Mouse (Mus musculus) left cerebral cortex, postnatal 25 days (tissue): ENCODE data around the gene Gltpd2. TPM values are rescaled to one million over a fixed set of nuclear protein-coding genes. Genes with fewer than 3 reads are reported as not detected.
"Not testable (repeated sequence)": the region's sequence is repeated elsewhere in the genome, so short reads cannot be mapped to it uniquely, and the experiment has no call there.

Experiments used
- DNase-seq, 2 experiments: peaks; one replicate each; pipeline ENCODE4 v3.0.0; 2022; ENCODE audit warnings: low spot score in 2 of 2, mixed read lengths in 1 of 2
- intact Hi-C: fragments of 180-260 bp; cut with DNase I; formaldehyde crosslinking; loops from one replicate; pipeline ENCODE4 v1.15.1; 2025
- total RNA-seq, 2 experiments: library from RNA; stranded (reverse); gene quantifications; 2 replicates each; pipeline ENCODE4 v1.2.3; 2021

Gltpd2 gene
- total RNA-seq, 2 experiments from 2014 or later: not detected

GRCm38 (mm10) chr11:70513520-70513919, 5.5 kb upstream of the Gltpd2 start:
- no peak for DNase-seq
- intact Hi-C loops: no loop called here

- intact Hi-C loops: no loop called here
- DNase-seq: no peak
These were observed 4.7 kb upstream of the Gltpd2 start, which contains the start of gene Vmo1 for GRCm38 (mm10) chr11:70514288-70514687. TSS of gene Vmo1 (minus strand) at chr11:70514616.

- intact Hi-C loops: loop anchor here (2.0 to 5.0 kb wide), 2 partner anchors 88 to 241 kb away; no protein-coding TSS in a partner anchor
- DNase-seq: peak in 1 of 2 experiments; percentile 39
These were observed 2.6 kb upstream of the Gltpd2 start for GRCm38 (mm10) chr11:70516352-70516751.

GRCm38 (mm10) chr11:70518436-70518835, 560 bp upstream of the Gltpd2 start:
- DNase-seq: no peak
- intact Hi-C loops: loop anchor here (5.0 kb wide), 1 partner anchor 239 kb away; no protein-coding TSS in a partner anchor

- DNase-seq: no peak
These were observed 1.3 kb downstream of the Gltpd2 start for GRCm38 (mm10) chr11:70520178-70520769.

GRCm38 (mm10) chr11:70523306-70523989, 4.5 kb downstream of the Gltpd2 start:
- intact Hi-C loops, DNase-seq: not testable (repeated sequence)

More at GRCm38 (mm10) chr11:70520178-70520769, 1.3 kb downstream of the Gltpd2 start:
- intact Hi-C loops: no loop called here

- no peak for DNase-seq
- intact Hi-C loops: loop anchor here (1.0 kb wide), 1 partner anchor 37 kb away; no protein-coding TSS in a partner anchor
These were observed 5.8 kb downstream of the Gltpd2 start for GRCm38 (mm10) chr11:70524782-70525181.

GRCm38 (mm10) chr11:70525184-70525678, 6.2 kb downstream of the Gltpd2 start, which contains the start of gene Psmb6:
TSS of gene Psmb6 (plus strand) at chr11:70525367.
- intact Hi-C loops: loop anchor here (1.0 kb wide), 1 partner anchor 36 kb away; no protein-coding TSS in a partner anchor
- peak; percentile 93 to 98 for DNase-seq

GRCm38 (mm10) chr11:70525726-70526125, 6.7 kb downstream of the Gltpd2 start:
- intact Hi-C loops: loop anchor here (1.0 kb wide), 1 partner anchor 36 kb away; no protein-coding TSS in a partner anchor
- DNase-seq: no peak

GRCm38 (mm10) chr11:70526211-70526610, 7.2 kb downstream of the Gltpd2 start:
- no peak for DNase-seq
- intact Hi-C loops: no loop called here

- intact Hi-C loops: no loop called here
- no peak for DNase-seq
These were observed 9.6 kb downstream of the Gltpd2 start for GRCm38 (mm10) chr11:70528610-70529009.

GRCm38 (mm10) chr11:70531065-70531464, 12.1 kb downstream of the Gltpd2 start:
- not testable (repeated sequence) for DNase-seq

GRCm38 (mm10) chr11:70532839-70533238, 13.8 kb downstream of the Gltpd2 start, which contains the start of gene Gm40193:
TSS of gene Gm40193 (minus strand) at chr11:70532939.
- no peak for DNase-seq
- intact Hi-C loops: no loop called here

More at GRCm38 (mm10) chr11:70531065-70531464, 12.1 kb downstream of the Gltpd2 start:
- intact Hi-C loops: not testable (repeated sequence)

GRCm38 (mm10) chr11:70539423-70539822, 20.4 kb downstream of the Gltpd2 start:
- intact Hi-C loops: no loop called here
- no peak for DNase-seq

- intact Hi-C loops: loop anchor here (1.0 kb wide), 1 partner anchor 22 kb away; the partner anchor contains the start of gene Mink1
- peak; percentile 76 to 77 for DNase-seq
These were observed 21.0 kb downstream of the Gltpd2 start, which contains the start of gene Pld2 for GRCm38 (mm10) chr11:70539877-70540587. TSS of gene Pld2 (plus strand) at chr11:70540064.

- DNase-seq: no peak
- intact Hi-C loops: loop anchor here (1.0 kb wide), 1 partner anchor 21 kb away; the partner anchor contains the start of gene Mink1
These were observed 21.9 kb downstream of the Gltpd2 start for GRCm38 (mm10) chr11:70540928-70541327.

GRCm38 (mm10) chr11:70541415-70541814, 22.4 kb downstream of the Gltpd2 start:
- intact Hi-C loops: no loop called here
- DNase-seq: peak in 1 of 2 experiments; percentile 28

- intact Hi-C loops: no loop called here
- DNase-seq: no peak
These were observed 25.5 kb downstream of the Gltpd2 start for GRCm38 (mm10) chr11:70544496-70544895.

- intact Hi-C loops: no loop called here
- DNase-seq: no peak
These were observed 32.5 kb downstream of the Gltpd2 start for GRCm38 (mm10) chr11:70551526-70551925.
